Mouse (Mus musculus) liver, embryonic 13.5 days (tissue): ENCODE measurements at regions not wholly inside any gene's neighbourhood (a gene's known extent, or its start where the extent isn't known, plus 50 kb on each side); places are given as distances from the start of the nearest gene placed in this dataset.
A peak's percentile ranks its signal among the peaks of the same experiment; 100 is the strongest.

Experiments
- ATAC-seq: fragments of 200-750 bp; cut with Nextera tagmentation; 2 replicates; pipeline ENCODE4 v1.8.0; 2017; ENCODE audit warnings: low read depth, mild to moderate bottlenecking, moderate number of reproducible peaks, moderate library complexity
- DNase-seq: peaks from one replicate; pipeline ENCODE4 v3.0.0; 2022
- H3K27ac ChIP-seq: fragments of 300-500 bp; sonication (generic); 2 replicates; pipeline ENCODE4 v1.5.1; 2015; ENCODE audit warnings: moderate library complexity, mild to moderate bottlenecking, inconsistent platforms
- H3K27me3 ChIP-seq: fragments of 300-500 bp; sonication (generic); 2 replicates; pipeline ENCODE4 v1.6.1; 2015; ENCODE audit warnings: mild to moderate bottlenecking, inconsistent platforms
- H3K36me3 ChIP-seq: fragments of 300-500 bp; sonication (generic); 2 replicates; pipeline ENCODE4 v1.6.1; 2015; ENCODE audit warnings: mild to moderate bottlenecking, inconsistent platforms
- H3K4me1 ChIP-seq: fragments of 300-500 bp; sonication (generic); replicated peaks from 2 replicates; pipeline ENCODE4 v1.6.1; 2015; ENCODE audit warnings: inconsistent platforms
- H3K4me2 ChIP-seq: fragments of 300-500 bp; sonication (generic); 2 replicates; pipeline ENCODE4 v1.6.1; 2015; ENCODE audit warnings: inconsistent platforms, mild to moderate bottlenecking, moderate library complexity
- H3K4me3 ChIP-seq: fragments of 300-500 bp; sonication (generic); replicated peaks from 2 replicates; pipeline ENCODE4 v1.5.1; 2015; ENCODE audit warnings: mild to moderate bottlenecking, inconsistent platforms
- H3K9ac ChIP-seq: fragments of 300-500 bp; sonication (generic); 2 replicates; pipeline ENCODE4 v1.6.1; 2015; ENCODE audit warnings: mild to moderate bottlenecking, inconsistent platforms
- H3K9me3 ChIP-seq: fragments of 300-500 bp; sonication (generic); replicated peaks from 2 replicates; pipeline ENCODE4 v1.6.1; 2016; ENCODE audit warnings: inconsistent platforms
- WGBS: fragments of 180-500 bp; shearing (Covaris S2); methylation state at CpG from one replicate; pipeline ENCODE4 v1.1.7; 2015; ENCODE audit not compliant: insufficient replicate concordance; 5-methylcytosine and 5-hydroxymethylcytosine counted together

- no peak overlapping the region for H3K4me3 ChIP-seq
- DNase-seq: no peak
- H3K27me3 ChIP-seq: no peaks in the 10 kb centered on the region
- H3K27ac ChIP-seq: no peak overlapping the region
- no peak overlapping the region for H3K9ac ChIP-seq
- H3K36me3 ChIP-seq: no peaks in the 10 kb centered on the region
- H3K4me1 ChIP-seq: no peaks in the 10 kb centered on the region
- H3K9me3 ChIP-seq: no peaks in the 10 kb centered on the region
- 57% methylated on average over 7 of the region's 7 CpGs for WGBS
- ATAC-seq: no peak
- no peak overlapping the region for H3K4me2 ChIP-seq
Observed at GRCm38 (mm10) chr3:9916538-9917106, 171.3 kb upstream of the Gm9833 start.

GRCm38 (mm10) chr3:9920331-9920730 lies 167.6 kb upstream of the Gm9833 start:
- Histone ChIP-seq H3K4me1 (no peaks in the 10 kb centered on the region), H3K9ac (no peak overlapping the region), H3K36me3 (no peaks in the 10 kb centered on the region), H3K27ac (no peak overlapping the region), H3K9me3 (no peaks in the 10 kb centered on the region), H3K27me3 (no peaks in the 10 kb centered on the region), H3K4me3 (no peak overlapping the region), H3K4me2 (no peak overlapping the region)
- ATAC-seq (no peak), DNase-seq (no peak)
- 71% methylated on average over 3 of the region's 3 CpGs for WGBS

- no peak overlapping the region for H3K9ac ChIP-seq
- H3K4me3 ChIP-seq: no peak overlapping the region
- H3K36me3 ChIP-seq: no peaks in the 10 kb centered on the region
- no peak overlapping the region for H3K4me2 ChIP-seq
- ATAC-seq (no peak), DNase-seq (no peak)
- no peaks in the 10 kb centered on the region for H3K27me3 ChIP-seq
- 34% methylated on average over 1 of the region's 1 CpGs for WGBS
- no peak overlapping the region for H3K27ac ChIP-seq
- no peaks in the 10 kb centered on the region for H3K4me1 ChIP-seq
- no peaks in the 10 kb centered on the region for H3K9me3 ChIP-seq
Observed at GRCm38 (mm10) chr3:9921730-9922129, 166.2 kb upstream of the Gm9833 start.

GRCm38 (mm10) chr3:9922541-9923046 lies 165.3 kb upstream of the Gm9833 start:
- Histone ChIP-seq H3K4me2 (no peak overlapping the region), H3K4me3 (no peak overlapping the region), H3K4me1 (no peaks in the 10 kb centered on the region), H3K27me3 (no peaks in the 10 kb centered on the region), H3K27ac (no peak overlapping the region), H3K9ac (no peak overlapping the region), H3K9me3 (no peaks in the 10 kb centered on the region), H3K36me3 (no peaks in the 10 kb centered on the region)
- no peak for DNase-seq
- 73% methylated on average over 10 of the region's 10 CpGs for WGBS
- ATAC-seq: no peak

GRCm38 (mm10) chr3:9924630-9925029 lies 163.3 kb upstream of the Gm9833 start:
- no peaks in the 10 kb centered on the region for H3K9me3 ChIP-seq
- ATAC-seq: no peak

GRCm38 (mm10) chr3:9936853-9937441 lies 151.0 kb upstream of the Gm9833 start:
- no peak overlapping the region for H3K9ac ChIP-seq
- ATAC-seq (no peak), DNase-seq (no peak)
- H3K4me3 ChIP-seq: no peak overlapping the region
- no peaks in the 10 kb centered on the region for H3K36me3 ChIP-seq
- no peaks in the 10 kb centered on the region for H3K9me3 ChIP-seq
- WGBS: 68% methylated on average over 8 of the region's 8 CpGs
- H3K27me3 ChIP-seq: no peaks in the 10 kb centered on the region
- H3K4me2 ChIP-seq: no peak overlapping the region
- no peaks in the 10 kb centered on the region for H3K4me1 ChIP-seq
- no peak overlapping the region for H3K27ac ChIP-seq

More at GRCm38 (mm10) chr3:9924630-9925029, 163.3 kb upstream of the Gm9833 start:
- Histone ChIP-seq H3K4me2 (no peak overlapping the region), H3K9ac (no peak overlapping the region), H3K36me3 (no peaks in the 10 kb centered on the region), H3K4me1 (no peaks in the 10 kb centered on the region), H3K4me3 (no peak overlapping the region), H3K27me3 (no peaks in the 10 kb centered on the region), H3K27ac (no peak overlapping the region)
- 21% methylated on average over 1 of the region's 1 CpGs for WGBS
- no peak for DNase-seq

- Histone ChIP-seq H3K9me3 (no peaks in the 10 kb centered on the region), H3K4me1 (no peaks in the 10 kb centered on the region), H3K36me3 (no peaks in the 10 kb centered on the region), H3K9ac (no peak overlapping the region), H3K27ac (no peak overlapping the region), H3K27me3 (no peaks in the 10 kb centered on the region), H3K4me3 (no peak overlapping the region), H3K4me2 (no peak overlapping the region)
- WGBS: 71% methylated on average over 1 of the region's 1 CpGs
- DNase-seq (no peak), ATAC-seq (no peak)
Observed at GRCm38 (mm10) chr3:9938651-9939050, 149.3 kb upstream of the Gm9833 start.

- H3K4me1 ChIP-seq: no peaks in the 10 kb centered on the region
- H3K9ac ChIP-seq: no peak overlapping the region
- H3K4me2 ChIP-seq: no peak overlapping the region
- no peak for ATAC-seq
- 26% methylated on average over 5 of the region's 5 CpGs for WGBS
- no peaks in the 10 kb centered on the region for H3K9me3 ChIP-seq
- H3K27ac ChIP-seq: no peak overlapping the region
- no peak overlapping the region for H3K4me3 ChIP-seq
- H3K27me3 ChIP-seq: no peaks in the 10 kb centered on the region
- no peaks in the 10 kb centered on the region for H3K36me3 ChIP-seq
- DNase-seq: no peak
Observed at GRCm38 (mm10) chr3:9942631-9943030, 145.3 kb upstream of the Gm9833 start.

GRCm38 (mm10) chr3:9947357-9948065 lies 140.4 kb upstream of the Gm9833 start:
- 0 out of 2 replicates have a peak, but pooled peaks have one; percentile 54 for ATAC-seq
- Histone ChIP-seq H3K4me3 (no peak overlapping the region), H3K4me2 (no peak overlapping the region), H3K4me1 (no peaks in the 10 kb centered on the region), H3K27me3 (no peaks in the 10 kb centered on the region), H3K9me3 (no peaks in the 10 kb centered on the region), H3K27ac (no peak overlapping the region), H3K9ac (no peak overlapping the region), H3K36me3 (no peaks in the 10 kb centered on the region)
- peak; percentile 47 for DNase-seq
- 43% methylated on average over 11 of the region's 11 CpGs for WGBS

GRCm38 (mm10) chr3:9948114-9948513 lies 139.8 kb upstream of the Gm9833 start:
- 60% methylated on average over 7 of the region's 7 CpGs for WGBS
- H3K27ac ChIP-seq: no peak overlapping the region
- DNase-seq (no peak), ATAC-seq (no peak)
- H3K4me1 ChIP-seq: no peaks in the 10 kb centered on the region
- no peak overlapping the region for H3K9ac ChIP-seq
- no peaks in the 10 kb centered on the region for H3K9me3 ChIP-seq
- H3K4me3 ChIP-seq: no peak overlapping the region
- H3K4me2 ChIP-seq: no peak overlapping the region
- H3K27me3 ChIP-seq: no peaks in the 10 kb centered on the region
- H3K36me3 ChIP-seq: no peaks in the 10 kb centered on the region

- Histone ChIP-seq H3K4me3 (no peak overlapping the region), H3K9ac (no peak overlapping the region), H3K27ac (no peak overlapping the region), H3K36me3 (no peaks in the 10 kb centered on the region), H3K27me3 (no peaks in the 10 kb centered on the region), H3K9me3 (no peaks in the 10 kb centered on the region), H3K4me2 (no peak overlapping the region), H3K4me1 (no peaks in the 10 kb centered on the region)
- 73% methylated on average over 3 of the region's 3 CpGs for WGBS
- ATAC-seq (no peak), DNase-seq (no peak)
Observed at GRCm38 (mm10) chr3:9957870-9958269, 130.0 kb upstream of the Gm9833 start.
